Mouse (Mus musculus): ENCODE data around the gene Retreg1. TPM values are rescaled to one million over a fixed set of nuclear protein-coding genes. Genes with fewer than 3 reads are reported as not detected.

Gene Retreg1
- polyA plus RNA-seq, 1 experiment from 2014 or later, result 2.9 TPM

GRCm38 (mm10) chr15:25803111-25803510 lies 39.9 kb upstream of the Retreg1 start:
- no peak; the same call in 1 of the 2 replicates for ATAC-seq (ENCODE audit: insufficient number of reproducible peaks, low FRiP score, low TSS enrichment, low read depth)
- Histone ChIP-seq H3K4me2 (ENCODE audit: low read depth, severe bottlenecking) (no peak overlapping the region), H3K4me3 (ENCODE audit: low read depth, low read length) (no peak overlapping the region), H3K9me3 (ENCODE audit: control insufficient read depth, low read length) (no peaks in the 10 kb centered on the region), H3K9ac (ENCODE audit: low read length) (no peak overlapping the region), H3K36me3 (ENCODE audit: control insufficient read depth, insufficient read depth, low read length) (peaks cover 23% of the 10 kb centered on the region; the same call in 1 of the 2 replicates), H3K27me3 (ENCODE audit: control insufficient read depth, insufficient read depth, low read length) (no peaks in the 10 kb centered on the region), H3K27ac (replicated peaks; ENCODE audit: low read depth, low read length) (no peak overlapping the region), H3K4me1 (ENCODE audit: control insufficient read depth, insufficient read depth, low read length) (no peaks in the 10 kb centered on the region)
- DNase-seq (ENCODE audit: low spot score), result no peak
- 52% methylated on average over 15 of the region's 15 CpGs for WGBS

- Histone ChIP-seq H3K36me3 (ENCODE audit: control insufficient read depth, insufficient read depth, low read length) (peaks cover 33% of the 10 kb centered on the region; the same call in 1 of the 2 replicates), H3K9me3 (ENCODE audit: control insufficient read depth, low read length) (no peaks in the 10 kb centered on the region), H3K4me1 (ENCODE audit: control insufficient read depth, insufficient read depth, low read length) (no peaks in the 10 kb centered on the region), H3K4me3 (ENCODE audit: low read depth, low read length) (no peak overlapping the region), H3K27ac (replicated peaks; ENCODE audit: low read depth, low read length) (no peak overlapping the region), H3K9ac (ENCODE audit: low read length) (no peak overlapping the region), H3K27me3 (ENCODE audit: control insufficient read depth, insufficient read depth, low read length) (no peaks in the 10 kb centered on the region), H3K4me2 (ENCODE audit: low read depth, severe bottlenecking) (no peak overlapping the region)
- ATAC-seq (ENCODE audit: insufficient number of reproducible peaks, low FRiP score, low TSS enrichment, low read depth) (no peak), DNase-seq (ENCODE audit: low spot score) (peak; percentile 71)
- 86% methylated on average over 21 of the region's 21 CpGs for WGBS
Observed at GRCm38 (mm10) chr15:25805336-25806110, 37.5 kb upstream of the Retreg1 start.

GRCm38 (mm10) chr15:25806363-25806762 lies 36.6 kb upstream of the Retreg1 start:
- DNase-seq (ENCODE audit: low spot score), result no peak
- H3K4me3 ChIP-seq (ENCODE audit: low read depth, low read length), result no peak overlapping the region
- ATAC-seq (ENCODE audit: insufficient number of reproducible peaks, low FRiP score, low TSS enrichment, low read depth), result no peak
- H3K9me3 ChIP-seq (ENCODE audit: control insufficient read depth, low read length), result no peaks in the 10 kb centered on the region
- H3K9ac ChIP-seq (ENCODE audit: low read length), result no peak overlapping the region
- H3K4me2 ChIP-seq (ENCODE audit: low read depth, severe bottlenecking), result no peak overlapping the region
- H3K36me3 ChIP-seq (ENCODE audit: control insufficient read depth, insufficient read depth, low read length), result peaks cover 33% of the 10 kb centered on the region; the same call in 1 of the 2 replicates
- no peaks in the 10 kb centered on the region for H3K27me3 ChIP-seq (ENCODE audit: control insufficient read depth, insufficient read depth, low read length)
- no peaks in the 10 kb centered on the region for H3K4me1 ChIP-seq (ENCODE audit: control insufficient read depth, insufficient read depth, low read length)
- H3K27ac ChIP-seq (replicated peaks; ENCODE audit: low read depth, low read length), result no peak overlapping the region
- WGBS, result 90% methylated on average over 17 of the region's 17 CpGs

- no peak overlapping the region for H3K4me3 ChIP-seq (ENCODE audit: low read depth, low read length)
- no peak for DNase-seq (ENCODE audit: low spot score)
- no peaks in the 10 kb centered on the region for H3K9me3 ChIP-seq (ENCODE audit: control insufficient read depth, low read length)
- no peak overlapping the region for H3K27ac ChIP-seq (replicated peaks; ENCODE audit: low read depth, low read length)
- no peak overlapping the region for H3K4me2 ChIP-seq (ENCODE audit: low read depth, severe bottlenecking)
- H3K9ac ChIP-seq (ENCODE audit: low read length), result no peak overlapping the region
- peaks cover 35% of the 10 kb centered on the region; the same call in 1 of the 2 replicates for H3K36me3 ChIP-seq (ENCODE audit: control insufficient read depth, insufficient read depth, low read length)
- H3K27me3 ChIP-seq (ENCODE audit: control insufficient read depth, insufficient read depth, low read length), result no peaks in the 10 kb centered on the region
- ATAC-seq (ENCODE audit: insufficient number of reproducible peaks, low FRiP score, low TSS enrichment, low read depth), result no peak
- 92% methylated on average over 9 of the region's 9 CpGs for WGBS
- H3K4me1 ChIP-seq (ENCODE audit: control insufficient read depth, insufficient read depth, low read length), result no peaks in the 10 kb centered on the region
Observed at GRCm38 (mm10) chr15:25806878-25807277, 36.1 kb upstream of the Retreg1 start.

GRCm38 (mm10) chr15:25808677-25809460 lies 34.1 kb upstream of the Retreg1 start:
- no peak for DNase-seq (ENCODE audit: low spot score)
- Histone ChIP-seq H3K27ac (replicated peaks; ENCODE audit: low read depth, low read length) (no peak overlapping the region), H3K4me3 (ENCODE audit: low read depth, low read length) (no peak overlapping the region), H3K27me3 (ENCODE audit: control insufficient read depth, insufficient read depth, low read length) (no peaks in the 10 kb centered on the region), H3K4me2 (ENCODE audit: low read depth, severe bottlenecking) (no peak overlapping the region), H3K36me3 (ENCODE audit: control insufficient read depth, insufficient read depth, low read length) (peaks cover 29% of the 10 kb centered on the region; the same call in 1 of the 2 replicates), H3K4me1 (ENCODE audit: control insufficient read depth, insufficient read depth, low read length) (no peaks in the 10 kb centered on the region), H3K9ac (ENCODE audit: low read length) (no peak overlapping the region), H3K9me3 (ENCODE audit: control insufficient read depth, low read length) (no peaks in the 10 kb centered on the region)
- 94% methylated on average over 20 of the region's 20 CpGs for WGBS
- no peak for ATAC-seq (ENCODE audit: insufficient number of reproducible peaks, low FRiP score, low TSS enrichment, low read depth)

DNA sequence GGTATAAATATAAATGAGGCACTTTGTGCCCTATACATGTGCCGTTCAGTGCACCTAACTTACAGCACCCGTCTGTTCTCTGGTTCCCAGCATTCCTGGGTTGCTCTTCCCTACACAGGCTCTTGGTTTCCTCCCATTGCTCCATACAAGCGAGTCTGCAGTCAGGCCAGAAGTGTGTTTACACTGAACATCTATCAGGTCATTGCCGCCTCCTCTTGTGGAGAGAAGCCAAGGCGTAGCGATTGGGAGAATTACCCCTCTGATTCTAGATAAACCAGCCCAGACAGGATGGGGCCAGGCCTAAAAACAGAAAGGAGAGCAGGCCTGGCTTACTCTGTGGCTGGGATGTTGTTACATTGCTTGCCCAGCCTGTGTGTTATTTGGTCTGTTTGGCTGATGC lies 33.3 kb upstream of the Retreg1 start:
- Histone ChIP-seq H3K9me3 (ENCODE audit: control insufficient read depth, low read length) (no peaks in the 10 kb centered on the region), H3K27me3 (ENCODE audit: control insufficient read depth, insufficient read depth, low read length) (no peaks in the 10 kb centered on the region), H3K27ac (replicated peaks; ENCODE audit: low read depth, low read length) (no peak overlapping the region), H3K36me3 (ENCODE audit: control insufficient read depth, insufficient read depth, low read length) (peaks cover 25% of the 10 kb centered on the region; the same call in 1 of the 2 replicates), H3K4me2 (ENCODE audit: low read depth, severe bottlenecking) (no peak overlapping the region), H3K4me1 (ENCODE audit: control insufficient read depth, insufficient read depth, low read length) (no peaks in the 10 kb centered on the region), H3K4me3 (ENCODE audit: low read depth, low read length) (no peak overlapping the region), H3K9ac (ENCODE audit: low read length) (no peak overlapping the region)
- 80% methylated on average over 6 of the region's 6 CpGs for WGBS
- no peak for DNase-seq (ENCODE audit: low spot score)
- no peak for ATAC-seq (ENCODE audit: insufficient number of reproducible peaks, low FRiP score, low TSS enrichment, low read depth)

- Histone ChIP-seq H3K27me3 (ENCODE audit: control insufficient read depth, insufficient read depth, low read length) (no peaks in the 10 kb centered on the region), H3K4me3 (ENCODE audit: low read depth, low read length) (no peak overlapping the region), H3K9ac (ENCODE audit: low read length) (no peak overlapping the region), H3K36me3 (ENCODE audit: control insufficient read depth, insufficient read depth, low read length) (peaks cover 26% of the 10 kb centered on the region; the same call in 1 of the 2 replicates), H3K4me2 (ENCODE audit: low read depth, severe bottlenecking) (no peak overlapping the region), H3K27ac (replicated peaks; ENCODE audit: low read depth, low read length) (no peak overlapping the region), H3K9me3 (ENCODE audit: control insufficient read depth, low read length) (no peaks in the 10 kb centered on the region), H3K4me1 (ENCODE audit: control insufficient read depth, insufficient read depth, low read length) (no peaks in the 10 kb centered on the region)
- DNase-seq (ENCODE audit: low spot score) (no peak), ATAC-seq (ENCODE audit: insufficient number of reproducible peaks, low FRiP score, low TSS enrichment, low read depth) (no peak)
- 86% methylated on average over 11 of the region's 11 CpGs for WGBS
Observed at GRCm38 (mm10) chr15:25811834-25812250, 31.1 kb upstream of the Retreg1 start.

- Histone ChIP-seq H3K4me3 (ENCODE audit: low read depth, low read length) (no peak overlapping the region), H3K4me1 (ENCODE audit: control insufficient read depth, insufficient read depth, low read length) (no peaks in the 10 kb centered on the region), H3K27me3 (ENCODE audit: control insufficient read depth, insufficient read depth, low read length) (no peaks in the 10 kb centered on the region), H3K9ac (ENCODE audit: low read length) (no peak overlapping the region), H3K9me3 (ENCODE audit: control insufficient read depth, low read length) (no peaks in the 10 kb centered on the region), H3K27ac (replicated peaks; ENCODE audit: low read depth, low read length) (no peak overlapping the region), H3K36me3 (ENCODE audit: control insufficient read depth, insufficient read depth, low read length) (peaks cover 24% of the 10 kb centered on the region; the same call in 1 of the 2 replicates), H3K4me2 (ENCODE audit: low read depth, severe bottlenecking) (no peak overlapping the region)
- DNase-seq (ENCODE audit: low spot score) (no peak), ATAC-seq (ENCODE audit: insufficient number of reproducible peaks, low FRiP score, low TSS enrichment, low read depth) (no peak)
- WGBS, result 70% methylated on average over 12 of the region's 12 CpGs
Observed at GRCm38 (mm10) chr15:25812479-25812878, 30.5 kb upstream of the Retreg1 start.

Data from limb, embryonic 11.5 days (tissue).